Mouse (Mus musculus): ENCODE measurements around the gene Cep19.

DNA sequence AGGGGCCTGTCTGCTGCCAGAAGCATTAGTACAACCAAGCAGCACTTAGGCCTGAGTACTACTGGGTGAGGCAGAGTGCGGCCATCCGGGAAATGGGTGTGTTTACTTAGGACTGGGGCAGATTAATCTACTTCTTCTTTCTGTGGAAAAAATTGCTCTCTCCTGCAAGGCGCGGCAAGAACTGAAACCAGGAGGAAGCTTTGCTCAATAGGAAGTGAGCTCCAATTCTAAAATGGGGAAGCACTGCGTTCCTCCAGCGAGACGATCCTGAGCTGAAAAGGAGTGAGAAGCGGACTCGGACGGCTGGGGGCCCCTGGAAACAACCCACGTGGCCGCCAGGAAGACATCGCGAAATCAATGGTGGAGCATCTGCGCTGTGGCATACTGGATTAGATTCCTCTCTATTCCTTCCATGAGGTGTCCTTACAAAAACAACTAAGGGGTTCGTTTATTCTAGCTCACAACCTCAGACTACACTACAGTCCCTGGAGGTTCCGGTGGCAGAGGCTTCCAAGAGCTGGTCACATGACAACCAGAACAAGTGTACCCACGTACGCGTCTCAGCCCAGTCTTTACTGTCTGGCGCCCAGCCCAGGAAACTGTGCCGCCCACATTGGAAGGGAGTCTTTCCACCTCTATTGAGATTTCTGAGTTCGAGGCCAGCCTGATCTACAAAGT, 14.1 kb downstream of the Cep19 start:
- TF ChIP-seq CTCF (conservative IDR thresholded peaks at IDR 0.05 in 1 of 2, IDR thresholded peaks at IDR 0.05 in 1 of 2; ENCODE audit: low read depth in 2 of 2, low read length in 2 of 2) (no peak), UBTF (IDR thresholded peaks at IDR 0.05; ENCODE audit: low read depth, low read length) (0 out of 2 replicates have a peak, but pooled peaks have one; percentile 22), POLR2A (IDR thresholded peaks at IDR 0.05; ENCODE audit: low read depth, low read length) (peak; percentile 65), POLR2AphosphoS2 (IDR thresholded peaks at IDR 0.05; ENCODE audit: low read depth, low read length) (no peak), ELF1 (IDR thresholded peaks at IDR 0.05; ENCODE audit: low read depth, low read length) (peak; percentile 59; the same call in 1 of the 2 replicates)

All from CH12.LX (cell line).